Mouse (Mus musculus) c-Kit-positive CD71-positive TER-119-negative erythroid progenitor cells, embryonic 14.5 days (primary cell): ENCODE results near the gene Dhx32.

Experiments used
- DNase-seq: peaks from one replicate; pipeline ENCODE4 v3.0.0-alpha.2; 2013; ENCODE audit warnings: low read depth

Dhx32 gene

DNA sequence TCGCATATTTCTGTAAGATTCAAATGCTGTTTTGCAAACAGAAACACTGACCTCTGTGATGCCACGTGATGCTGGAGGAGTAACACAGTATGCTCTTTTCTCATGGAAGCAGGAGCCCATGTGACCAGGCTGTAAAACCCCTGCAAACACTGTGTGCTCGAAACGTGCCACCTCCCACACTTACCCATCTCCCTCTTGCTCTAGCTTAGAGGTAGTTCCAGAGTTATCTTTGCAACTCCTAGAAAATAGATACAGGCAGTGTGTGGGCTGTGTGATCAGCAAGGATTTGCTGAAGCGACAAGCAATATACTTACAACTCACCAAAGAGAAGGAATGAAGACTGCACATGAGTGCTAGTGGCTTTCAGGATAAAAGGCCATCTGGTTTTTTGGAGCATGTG is 14.0 kb downstream of the Dhx32 start:
- DNase-seq, result no peak

DNA sequence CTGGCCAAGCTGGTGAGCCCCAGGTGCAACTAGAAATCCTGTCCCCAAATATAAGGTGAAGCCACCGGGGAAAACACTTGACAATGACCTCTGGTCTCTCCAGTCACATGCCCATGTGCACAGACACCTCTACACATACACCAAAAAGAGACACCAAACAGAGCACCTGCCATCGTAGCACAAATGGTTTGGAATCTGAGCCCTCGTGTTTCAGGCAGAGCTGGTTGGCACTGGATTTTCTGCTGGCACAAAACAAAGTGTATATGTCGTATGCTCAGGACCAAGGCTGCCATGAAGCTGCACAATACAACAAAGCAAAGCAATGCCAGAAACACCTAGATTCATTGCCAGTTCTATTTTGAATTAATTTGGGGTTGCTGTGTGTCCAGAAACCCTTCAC is 14.5 kb downstream of the Dhx32 start:
- DNase-seq, result no peak

DNA sequence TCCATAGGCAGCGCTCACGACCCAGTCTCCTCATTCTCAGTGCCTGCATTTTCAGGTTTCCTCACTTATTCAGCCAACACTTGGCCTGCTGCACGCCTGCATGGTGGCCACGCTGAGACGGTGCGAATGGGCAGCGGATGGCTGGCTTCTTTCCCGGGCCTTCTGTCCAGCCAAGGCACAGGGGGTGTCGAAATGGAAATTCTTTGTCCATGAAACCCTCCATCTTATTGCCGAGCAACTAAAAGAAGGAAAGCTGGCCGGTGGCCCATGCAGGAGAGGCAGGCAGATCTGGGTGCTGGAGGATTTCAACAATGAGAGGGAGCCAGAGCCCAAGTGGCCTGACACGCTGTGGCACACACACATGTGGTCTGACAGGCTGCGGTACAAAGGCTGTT is 16.7 kb downstream of the Dhx32 start:
- DNase-seq, result no peak

DNA sequence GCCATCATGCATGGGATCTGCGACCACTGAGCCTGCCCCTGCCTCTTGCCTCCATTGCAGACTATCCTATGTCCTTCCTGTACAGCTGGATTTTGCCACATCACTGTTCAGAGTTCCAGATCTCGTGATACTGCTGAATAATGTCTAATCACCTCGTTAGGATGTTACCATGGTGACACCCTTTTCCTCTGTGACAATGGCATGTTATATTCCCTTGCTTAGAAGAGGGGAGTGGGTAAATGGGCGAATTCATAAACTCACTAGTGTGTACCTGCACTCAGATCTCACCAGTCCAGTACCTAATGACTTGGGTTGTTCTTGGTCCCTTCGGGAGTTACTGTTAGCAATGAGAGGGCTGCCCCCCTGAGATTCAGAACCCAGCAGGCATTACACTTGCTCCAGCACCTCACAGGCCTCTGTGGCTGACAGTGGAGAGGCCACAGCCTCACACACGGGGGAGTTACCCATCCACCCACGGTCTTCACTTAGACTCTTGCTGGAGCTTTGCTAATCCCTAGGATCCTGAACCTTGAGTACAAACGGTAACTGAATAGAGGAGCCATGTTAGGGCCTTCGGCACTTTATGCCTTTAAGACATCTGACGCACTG is 17.2 kb downstream of the Dhx32 start:
- DNase-seq, result no peak

DNA sequence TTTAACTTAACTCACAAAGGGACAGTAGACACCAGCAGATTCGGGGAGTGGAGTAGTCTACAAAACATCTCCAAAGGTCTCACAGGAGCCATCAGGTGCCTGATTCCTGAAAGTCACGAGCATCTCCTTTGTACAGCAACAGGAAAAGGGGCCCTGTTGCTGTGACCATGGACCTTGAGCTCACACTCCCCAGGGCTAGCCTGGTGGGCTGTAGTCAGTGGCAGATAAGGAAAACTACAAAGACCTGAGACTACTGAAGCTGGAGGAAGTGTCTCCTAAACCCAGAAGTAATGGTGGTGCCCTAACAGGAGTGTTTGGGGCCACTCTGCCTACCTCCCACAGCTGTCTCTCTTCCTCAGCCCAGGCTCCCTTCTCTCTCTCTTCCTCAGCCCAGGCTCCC is 18.1 kb downstream of the Dhx32 start:
- no peak for DNase-seq

DNA sequence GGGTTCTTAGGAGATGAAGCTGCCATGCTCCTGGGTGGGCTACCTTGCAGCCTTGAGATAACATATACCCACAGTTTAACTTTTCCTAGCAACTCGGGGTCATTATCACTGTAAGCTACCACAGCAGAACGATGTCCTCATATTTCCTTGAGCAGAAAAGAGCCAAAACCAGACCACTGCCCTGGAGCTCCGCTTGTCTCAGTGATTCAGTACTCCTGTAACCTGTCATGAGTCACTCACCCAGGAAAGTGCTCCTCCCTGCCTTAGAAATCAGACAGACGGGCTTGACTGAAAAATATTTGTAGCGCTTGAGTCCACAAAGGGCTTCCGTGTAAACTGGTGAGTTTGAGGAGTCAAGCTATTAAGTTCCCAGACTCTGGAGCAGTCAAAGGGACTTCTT is 19.8 kb downstream of the Dhx32 start:
- DNase-seq, result no peak

DNA sequence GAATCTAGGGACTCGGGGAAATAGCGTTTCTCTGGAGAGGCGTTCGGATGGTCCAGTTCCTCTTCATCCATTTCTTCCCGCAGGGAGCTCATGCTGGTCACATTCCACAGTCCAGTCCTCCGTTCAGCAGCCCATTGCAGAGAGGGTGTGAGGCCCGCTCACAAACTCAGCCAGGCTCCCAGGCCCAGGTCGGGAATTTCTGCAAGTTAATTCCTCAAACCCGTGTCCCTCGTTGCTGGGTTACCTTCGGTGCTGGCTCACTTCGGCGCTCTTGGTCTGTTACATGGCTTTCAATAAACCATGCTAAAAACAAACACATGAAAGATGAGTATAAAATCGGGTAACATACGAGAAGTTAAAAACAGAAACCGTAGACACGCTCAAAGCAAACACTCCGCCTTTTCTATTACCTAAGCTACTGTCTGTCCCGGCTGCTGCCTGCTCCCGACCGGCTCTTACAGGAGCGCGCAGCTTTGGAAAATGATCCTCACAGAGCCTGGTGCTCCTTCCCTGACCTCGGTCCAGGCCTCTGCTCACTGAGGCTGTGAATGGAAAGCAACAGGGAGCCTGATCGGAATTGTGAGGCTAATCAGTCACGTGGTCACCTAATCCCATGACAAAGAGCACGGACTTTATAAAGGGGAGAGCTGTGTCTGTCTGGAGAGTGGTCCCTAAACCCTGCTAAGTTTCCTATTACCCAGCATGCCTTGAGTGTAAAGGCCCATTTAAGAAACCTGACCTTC is 22.7 kb downstream of the Dhx32 start:
- no peak for DNase-seq

DNA sequence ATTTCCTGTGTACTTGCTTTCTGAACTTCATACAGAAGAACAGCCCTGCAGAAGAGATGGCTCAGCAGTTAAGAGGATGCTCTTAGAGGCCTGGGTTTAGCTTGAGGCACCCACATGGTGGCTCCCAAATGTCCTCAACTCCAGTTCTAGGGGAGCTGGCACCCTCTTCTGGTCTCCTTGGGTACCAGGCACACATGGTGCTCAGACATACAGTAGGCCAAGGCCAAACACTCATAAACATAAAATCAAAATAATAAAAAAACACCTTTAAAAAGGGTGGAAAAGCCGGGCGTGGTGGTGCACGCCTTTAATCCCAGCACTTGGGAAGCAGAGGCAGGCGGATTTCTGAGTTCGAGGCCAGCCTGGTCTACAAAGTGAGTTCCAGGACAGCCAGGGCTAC is 23.8 kb downstream of the Dhx32 start:
- no peak for DNase-seq

DNA sequence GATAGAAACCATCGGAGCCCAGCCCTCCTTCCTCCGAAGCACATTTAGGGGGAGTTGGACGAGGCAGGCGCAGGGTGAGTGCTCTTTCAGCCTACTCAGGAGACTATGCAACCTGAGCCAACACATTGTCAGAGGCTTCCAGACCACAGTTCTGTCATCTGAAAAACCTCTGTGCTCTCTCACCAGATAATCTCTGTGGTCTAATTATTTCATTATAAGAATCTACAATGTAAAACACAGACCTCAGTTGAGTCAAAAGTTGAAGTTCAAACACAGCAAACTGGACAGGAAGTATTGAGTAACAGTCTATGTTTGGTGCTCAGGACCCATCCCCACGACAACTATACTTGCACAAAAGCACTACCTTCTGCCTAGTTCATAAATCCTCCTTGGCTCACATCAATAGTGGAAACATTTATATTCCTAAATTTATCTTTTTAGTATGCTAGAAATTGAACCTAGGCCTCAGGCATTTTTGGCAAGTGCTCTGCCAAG is 24.5 kb downstream of the Dhx32 start:
- no peak for DNase-seq

DNA sequence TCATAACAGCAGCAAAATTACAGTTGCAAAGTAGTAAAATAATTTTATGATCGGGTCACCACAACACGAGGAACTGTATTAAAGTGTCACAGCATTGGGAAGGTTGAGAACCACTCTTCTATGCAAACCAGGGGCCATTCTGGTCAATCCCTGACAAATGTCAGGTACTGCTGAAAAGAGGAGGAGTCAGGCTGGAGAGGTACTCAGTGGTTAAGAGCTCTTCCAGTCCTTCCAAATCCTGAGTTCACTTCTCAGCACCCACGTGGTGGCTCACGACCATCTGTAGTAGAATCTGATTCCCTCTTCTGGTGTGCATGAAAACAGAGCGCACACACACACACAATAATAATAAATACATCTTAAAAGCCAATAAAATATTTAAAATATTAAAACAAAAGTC is 31.4 kb downstream of the Dhx32 start:
- DNase-seq, result no peak

DNA sequence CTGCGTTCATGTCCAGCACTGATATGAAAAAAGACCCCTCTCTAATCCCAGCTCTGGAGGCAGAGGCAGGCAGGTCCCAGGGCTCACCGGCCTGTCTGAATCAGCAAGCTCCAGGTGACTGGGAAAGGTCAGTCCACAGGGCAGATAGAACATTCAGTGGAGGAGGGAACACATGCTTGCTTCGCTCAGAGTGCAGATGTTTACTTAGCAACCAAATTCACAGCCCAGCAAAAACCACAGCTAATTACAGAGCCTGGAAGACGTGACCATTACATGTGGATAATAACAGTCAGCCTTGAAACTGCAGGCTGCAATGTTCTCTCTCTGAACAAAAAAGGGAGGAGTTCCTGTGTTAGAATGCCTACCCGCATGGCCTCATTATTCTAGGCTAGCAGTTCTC is 31.9 kb downstream of the Dhx32 start:
- DNase-seq, result no peak

DNA sequence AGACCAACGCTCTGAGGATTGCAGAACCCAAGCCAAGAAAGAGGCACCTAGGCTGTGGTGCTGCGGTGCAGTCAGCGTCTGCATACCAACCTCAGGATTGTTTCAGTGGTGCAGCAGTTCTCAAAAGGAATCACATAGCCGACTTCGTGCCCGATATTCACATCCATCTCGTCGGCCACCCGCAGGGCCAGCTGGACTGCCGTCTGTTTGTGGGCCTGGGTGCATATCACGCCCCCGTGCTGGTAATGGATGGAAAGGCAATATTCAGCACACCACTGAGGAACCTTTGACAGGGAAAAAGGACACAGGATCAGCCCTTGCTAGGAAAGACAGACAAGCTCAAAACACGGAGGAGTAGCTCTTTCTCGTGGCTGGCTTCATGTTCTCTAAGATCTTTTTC is 33.8 kb downstream of the Dhx32 start:
- no peak for DNase-seq

DNA sequence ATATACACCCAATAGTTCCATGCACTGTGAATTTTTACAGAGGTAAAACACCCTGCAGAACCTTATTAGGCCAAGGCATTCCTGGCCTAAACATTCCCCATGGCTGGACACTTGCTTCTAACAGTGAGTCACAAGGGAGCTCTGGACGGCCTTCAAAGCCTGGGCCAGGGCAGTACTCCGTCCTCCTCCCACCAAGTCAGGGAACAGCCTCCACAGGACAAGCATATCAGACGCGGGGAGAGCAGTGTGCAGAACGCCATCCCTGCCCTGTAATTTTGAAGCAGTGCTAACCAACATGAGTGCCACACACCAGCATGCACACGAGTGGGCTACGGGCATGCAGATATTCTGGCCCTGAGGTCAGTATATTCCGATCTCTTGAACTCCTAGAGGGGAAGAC is 35.2 kb downstream of the Dhx32 start:
- no peak for DNase-seq

DNA sequence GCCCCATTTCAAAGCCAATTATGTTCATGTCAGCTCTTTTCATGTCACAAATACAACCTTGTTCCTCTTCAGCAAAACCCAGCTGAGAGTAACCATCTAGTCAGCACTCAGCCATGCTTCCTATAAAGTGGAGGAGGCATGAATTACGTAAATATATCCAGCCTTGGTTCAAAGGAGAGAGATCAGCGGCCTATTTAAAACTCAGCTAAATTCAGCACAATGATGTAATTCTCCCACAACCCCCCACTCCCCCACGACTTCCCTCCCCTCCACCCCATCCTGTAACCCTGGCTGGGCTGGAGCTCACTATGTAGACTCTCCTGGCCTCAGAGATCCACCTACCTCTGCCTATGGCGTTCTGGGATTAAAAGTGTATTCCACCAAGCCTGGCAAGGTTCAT is 37.8 kb downstream of the Dhx32 start:
- no peak for DNase-seq

DNA sequence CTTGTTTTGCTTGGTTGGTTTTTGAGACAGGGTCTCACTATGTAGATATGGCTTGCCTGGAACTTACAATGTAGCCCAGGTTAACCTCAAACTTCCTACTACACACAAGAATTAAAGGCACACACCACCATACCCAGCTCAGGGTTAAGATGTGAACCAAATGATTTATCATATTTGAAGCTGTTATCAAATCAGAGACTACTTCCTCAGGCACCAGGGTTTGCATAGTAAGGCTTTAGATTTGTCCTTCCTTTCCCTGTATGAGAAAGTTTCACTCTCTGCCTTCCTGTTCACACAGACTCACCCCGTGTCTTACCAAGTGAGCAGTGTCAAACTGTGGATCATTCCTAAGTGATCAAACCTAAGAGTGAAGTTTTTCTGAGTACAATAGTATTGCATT is 38.3 kb downstream of the Dhx32 start:
- no peak for DNase-seq

DNA sequence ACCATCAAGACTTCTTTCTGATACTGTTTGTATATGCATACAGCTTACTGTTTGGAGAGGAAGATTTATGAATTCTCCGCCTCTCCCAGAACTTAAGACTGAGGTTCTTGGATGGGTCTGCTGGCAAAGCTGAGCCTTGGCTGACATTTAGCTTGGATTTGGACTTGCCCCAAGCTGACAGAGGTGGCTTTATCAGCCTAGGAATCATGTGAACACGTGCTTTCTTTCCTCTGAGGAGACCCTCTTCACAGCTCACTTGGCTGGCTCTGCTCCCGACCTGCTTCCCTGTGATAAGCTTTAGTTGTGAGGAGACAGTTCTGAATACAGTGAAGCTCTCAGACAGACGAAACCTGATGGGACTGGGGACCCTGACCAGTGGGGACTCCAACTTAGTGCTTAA is 38.9 kb downstream of the Dhx32 start:
- no peak for DNase-seq

DNA sequence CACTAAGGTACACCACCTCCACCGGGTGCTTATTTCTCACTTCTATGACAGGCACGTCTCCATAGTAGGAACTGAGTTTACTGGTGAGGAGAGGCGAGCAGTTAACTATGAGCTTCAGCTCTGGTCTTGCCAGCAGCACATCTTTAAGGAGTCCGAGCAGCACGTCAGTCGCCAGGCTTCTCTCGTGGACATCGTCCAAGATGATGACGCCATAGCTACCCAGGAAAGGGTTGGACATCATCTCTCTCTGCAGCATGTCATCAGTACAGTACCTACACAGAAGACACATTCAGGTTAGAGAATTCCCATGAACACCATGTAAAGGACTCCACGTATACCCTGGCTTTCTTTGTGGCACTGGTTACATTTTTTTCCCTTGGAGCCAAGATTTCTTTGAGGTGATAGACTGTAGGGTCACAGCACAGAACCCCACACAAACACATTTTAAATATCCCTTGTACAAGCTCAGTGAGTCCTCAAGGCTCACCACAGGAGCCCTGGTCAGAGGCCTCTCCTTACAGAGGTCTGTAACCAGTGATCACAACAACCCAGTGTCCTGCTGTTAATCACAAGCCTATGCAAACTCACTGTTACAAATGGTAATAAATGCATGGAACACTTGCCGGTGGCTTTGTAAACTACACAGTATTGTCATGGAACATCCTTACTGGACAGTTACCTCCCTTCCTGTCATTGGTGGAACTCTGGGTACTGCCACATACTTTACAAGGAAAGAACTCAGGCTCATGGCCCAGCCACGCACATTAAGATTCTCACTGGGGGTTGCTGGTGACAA is 39.8 kb downstream of the Dhx32 start:
- DNase-seq, result no peak

DNA sequence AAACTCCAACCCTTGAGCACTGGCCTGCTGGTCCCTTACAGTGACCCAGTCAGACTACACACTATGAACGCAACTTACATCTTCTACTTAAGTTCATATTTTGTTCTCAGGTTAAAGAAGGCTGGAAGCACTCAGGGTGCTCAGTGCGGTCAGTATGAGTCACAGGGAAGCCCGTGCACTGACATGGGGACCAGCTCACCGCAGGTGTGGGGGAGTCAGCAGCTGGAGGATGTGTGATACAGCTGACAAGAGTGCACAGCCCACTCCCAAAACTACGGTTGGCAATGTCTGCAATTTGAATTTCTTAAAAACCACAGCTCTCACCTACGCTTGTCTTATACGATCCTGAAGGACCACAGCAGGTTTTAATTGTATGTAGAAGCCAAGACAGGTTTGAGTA is 42.0 kb downstream of the Dhx32 start:
- DNase-seq, result no peak

DNA sequence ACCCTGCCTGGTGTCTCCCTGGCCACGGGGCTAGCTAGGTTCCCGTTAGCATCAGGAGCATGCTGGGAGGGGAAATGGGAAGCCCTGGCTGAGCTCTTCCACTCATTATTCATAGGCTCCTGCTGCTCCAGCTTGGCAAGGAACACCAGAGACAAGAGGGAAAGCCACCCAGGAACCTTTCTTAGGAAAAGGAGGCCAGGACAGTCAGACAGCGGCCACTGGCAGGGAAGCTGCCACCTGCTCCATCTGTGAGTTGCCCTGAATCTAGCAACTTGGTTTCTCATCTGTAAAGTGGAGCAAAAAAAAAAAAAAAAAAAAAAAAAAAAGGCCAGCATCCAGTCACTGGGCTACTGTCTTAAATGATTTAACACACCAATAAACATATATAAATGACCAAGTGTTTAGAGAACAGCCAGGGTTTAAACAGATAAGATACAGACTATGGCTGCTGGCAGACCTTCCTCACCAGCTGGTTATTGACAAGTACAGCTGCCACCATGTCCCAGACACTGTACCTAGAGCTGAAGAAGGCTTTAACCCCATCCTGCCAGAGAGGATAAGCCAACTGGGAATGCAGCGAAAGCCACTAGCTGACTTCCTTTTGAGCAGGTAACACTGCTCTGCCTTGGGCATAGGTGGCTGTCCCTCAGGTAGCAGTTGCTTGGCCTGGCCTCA is 50.4 kb downstream of the Dhx32 start:
- DNase-seq, result no peak

DNA sequence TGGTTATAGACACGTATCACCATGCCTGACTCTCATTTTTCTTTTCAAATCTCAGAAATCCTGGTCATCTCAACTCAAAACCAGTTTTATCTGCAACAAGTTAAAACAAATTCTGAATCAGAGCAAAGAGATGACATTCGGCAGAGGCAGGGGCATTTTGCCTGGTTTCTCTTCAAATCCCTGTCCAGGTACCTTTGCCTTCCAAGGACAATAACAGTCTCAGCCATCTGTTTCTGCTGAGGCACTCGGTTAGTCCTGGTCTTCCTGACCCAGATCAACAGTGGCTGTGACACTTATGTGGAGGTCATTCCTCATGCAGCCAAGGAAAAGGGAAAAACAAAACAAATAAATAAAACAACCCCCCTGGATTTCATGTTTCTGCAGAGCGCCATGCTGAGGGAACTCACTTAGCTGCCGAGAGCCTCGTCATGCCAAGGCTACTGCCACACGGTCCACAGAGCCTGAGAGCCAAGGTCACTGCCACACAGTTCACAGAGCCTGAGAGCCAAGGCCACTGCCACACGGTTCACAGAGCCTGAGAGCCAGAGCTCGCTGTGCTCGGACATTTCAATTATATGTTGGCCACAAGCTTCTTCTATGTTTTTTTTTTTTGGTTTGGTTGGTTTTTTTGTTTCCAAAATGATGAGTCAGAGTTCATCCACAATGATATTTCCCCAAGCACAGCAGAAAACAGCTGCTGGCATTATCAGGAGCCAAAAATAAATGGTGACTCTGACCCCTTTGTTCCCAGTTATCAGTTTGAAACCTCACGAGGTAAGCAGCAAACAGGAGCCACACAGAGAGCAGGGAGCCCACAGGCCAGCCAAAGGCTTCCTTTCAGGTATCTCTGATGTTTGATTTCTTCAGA is 52.0 kb downstream of the Dhx32 start:
- DNase-seq, result no peak

DNA sequence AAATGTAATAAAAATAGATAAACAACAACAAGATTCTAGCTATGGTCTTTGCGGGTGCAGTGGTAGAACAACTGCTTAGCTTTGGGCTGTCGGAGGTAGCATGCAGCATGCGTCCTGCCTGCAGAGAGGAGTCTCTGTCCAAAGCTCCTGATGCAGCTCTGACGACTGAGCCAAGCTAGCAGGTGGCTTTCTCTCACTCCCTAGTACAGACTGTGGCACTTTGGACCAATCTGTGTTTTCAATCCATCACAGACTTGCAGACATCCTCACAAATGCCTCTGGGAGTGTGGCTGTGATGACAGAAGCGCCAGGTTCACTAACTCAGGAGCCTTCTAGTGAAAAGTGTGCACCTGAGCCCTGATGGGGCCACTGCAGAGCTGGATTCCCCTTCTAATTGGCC is 53.2 kb downstream of the Dhx32 start:
- DNase-seq, result no peak

DNA sequence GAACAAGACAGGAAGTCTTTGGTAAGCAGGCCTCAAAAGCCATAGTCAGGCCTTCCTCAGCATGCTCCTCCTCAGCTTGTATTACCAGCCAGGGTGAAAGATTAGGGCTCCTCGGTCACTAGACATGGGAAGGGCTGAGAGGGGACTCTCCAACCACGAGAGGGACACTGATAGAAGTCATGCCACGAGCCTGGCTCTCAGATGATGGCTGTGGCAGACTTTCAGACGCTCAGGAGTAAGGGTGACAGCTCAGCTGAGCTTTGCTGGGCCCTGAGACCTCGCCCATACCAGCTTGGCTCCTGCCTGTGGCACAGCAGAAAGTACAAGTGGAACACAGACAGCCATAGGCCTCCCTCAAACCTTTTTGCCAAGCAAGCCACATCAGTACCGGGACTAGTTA is 55.5 kb downstream of the Dhx32 start:
- no peak for DNase-seq
